Mouse (Mus musculus): Measurements from ENCODE around the gene Epo. TPM values are rescaled to one million over a fixed set of nuclear protein-coding genes. Genes with fewer than 3 reads are reported as not detected.

Epo gene
- polyA plus RNA-seq, 2 experiments = 0.19 to 0.83 TPM

- H3K4me3 ChIP-seq (replicated peaks; ENCODE audit: low read length) = no peak overlapping the region
- no peak for ATAC-seq (ENCODE audit: low FRiP score, low read depth)
These were observed 8.4 kb downstream of the Epo start for GRCm38 (mm10) chr5:137524671-137525070.

GRCm38 (mm10) chr5:137524251-137524515 is 8.9 kb downstream of the Epo start:
- H3K4me3 ChIP-seq (replicated peaks; ENCODE audit: low read length) = no peak overlapping the region
- no peak for TF ChIP-seq POLR2A (IDR thresholded peaks at IDR 0.05; ENCODE audit: borderline replicate concordance, extremely low read depth, insufficient read depth, insufficient read length)
- no peaks in the 10 kb centered on the region for H3K4me1 ChIP-seq (ENCODE audit: control insufficient read depth, insufficient read depth, low read length)
- no peak for ATAC-seq (ENCODE audit: low FRiP score, low read depth)
- no peak overlapping the region for H3K9ac ChIP-seq (ENCODE audit: low read depth, low read length, severe bottlenecking)
- H3K27me3 ChIP-seq (ENCODE audit: control insufficient read depth, insufficient read depth, low read length) = no peaks in the 10 kb centered on the region
- no peak for DNase-seq (ENCODE audit: low spot score)
- 77% methylated on average over 8 of the region's 8 CpGs for WGBS
- no peaks in the 10 kb centered on the region for H3K9me3 ChIP-seq (ENCODE audit: control insufficient read depth, low read length)
- H3K27ac ChIP-seq (replicated peaks; ENCODE audit: low read depth, low read length) = no peak overlapping the region
- H3K36me3 ChIP-seq (ENCODE audit: control insufficient read depth, insufficient read depth, low read length) = peaks cover 100% of the 10 kb centered on the region
- H3K4me2 ChIP-seq (replicated peaks; ENCODE audit: low read depth, low read length, severe bottlenecking) = no peak overlapping the region

More at GRCm38 (mm10) chr5:137524671-137525070, 8.4 kb downstream of the Epo start:
- H3K36me3 ChIP-seq (ENCODE audit: control insufficient read depth, insufficient read depth, low read length) = peaks cover 100% of the 10 kb centered on the region
- no peak overlapping the region for H3K9ac ChIP-seq (ENCODE audit: low read depth, low read length, severe bottlenecking)
- no peak overlapping the region for H3K4me2 ChIP-seq (replicated peaks; ENCODE audit: low read depth, low read length, severe bottlenecking)
- no peak overlapping the region for H3K27ac ChIP-seq (replicated peaks; ENCODE audit: low read depth, low read length)
- no peak for DNase-seq (ENCODE audit: low spot score)
- peaks cover 1% of the 10 kb centered on the region; the same call in 1 of the 2 replicates for H3K4me1 ChIP-seq (ENCODE audit: control insufficient read depth, insufficient read depth, low read length)
- no peak for TF ChIP-seq POLR2A (IDR thresholded peaks at IDR 0.05; ENCODE audit: borderline replicate concordance, extremely low read depth, insufficient read depth, insufficient read length)
- 89% methylated on average over 13 of the region's 13 CpGs for WGBS
- no peaks in the 10 kb centered on the region for H3K27me3 ChIP-seq (ENCODE audit: control insufficient read depth, insufficient read depth, low read length)
- H3K9me3 ChIP-seq (ENCODE audit: control insufficient read depth, low read length) = no peaks in the 10 kb centered on the region

GRCm38 (mm10) chr5:137523396-137524250 is 9.4 kb downstream of the Epo start:
- H3K4me1 ChIP-seq (ENCODE audit: control insufficient read depth, insufficient read depth, low read length) = no peaks in the 10 kb centered on the region
- no peak overlapping the region for H3K27ac ChIP-seq (replicated peaks; ENCODE audit: low read depth, low read length)
- H3K9ac ChIP-seq (ENCODE audit: low read depth, low read length, severe bottlenecking) = no peak overlapping the region
- no peaks in the 10 kb centered on the region for H3K9me3 ChIP-seq (ENCODE audit: control insufficient read depth, low read length)
- no peak for DNase-seq (ENCODE audit: low spot score)
- TF ChIP-seq POLR2A (IDR thresholded peaks at IDR 0.05; ENCODE audit: borderline replicate concordance, extremely low read depth, insufficient read depth, insufficient read length) = no peak
- no peak overlapping the region for H3K4me3 ChIP-seq (replicated peaks; ENCODE audit: low read length)
- no peak overlapping the region for H3K4me2 ChIP-seq (replicated peaks; ENCODE audit: low read depth, low read length, severe bottlenecking)
- no peaks in the 10 kb centered on the region for H3K27me3 ChIP-seq (ENCODE audit: control insufficient read depth, insufficient read depth, low read length)
- ATAC-seq (ENCODE audit: low FRiP score, low read depth) = no peak
- 85% methylated on average over 25 of the region's 25 CpGs for WGBS
- peaks cover 100% of the 10 kb centered on the region for H3K36me3 ChIP-seq (ENCODE audit: control insufficient read depth, insufficient read depth, low read length)

GRCm38 (mm10) chr5:137522711-137523110 is 10.3 kb downstream of the Epo start:
- no peak for DNase-seq (ENCODE audit: low spot score)
- H3K27me3 ChIP-seq (ENCODE audit: control insufficient read depth, insufficient read depth, low read length) = no peaks in the 10 kb centered on the region
- H3K4me1 ChIP-seq (ENCODE audit: control insufficient read depth, insufficient read depth, low read length) = no peaks in the 10 kb centered on the region
- H3K4me3 ChIP-seq (replicated peaks; ENCODE audit: low read length) = no peak overlapping the region
- no peak for TF ChIP-seq POLR2A (IDR thresholded peaks at IDR 0.05; ENCODE audit: borderline replicate concordance, extremely low read depth, insufficient read depth, insufficient read length)
- H3K36me3 ChIP-seq (ENCODE audit: control insufficient read depth, insufficient read depth, low read length) = peaks cover 97% of the 10 kb centered on the region
- H3K27ac ChIP-seq (replicated peaks; ENCODE audit: low read depth, low read length) = no peak overlapping the region
- no peak overlapping the region for H3K9ac ChIP-seq (ENCODE audit: low read depth, low read length, severe bottlenecking)
- no peaks in the 10 kb centered on the region for H3K9me3 ChIP-seq (ENCODE audit: control insufficient read depth, low read length)
- no peak overlapping the region for H3K4me2 ChIP-seq (replicated peaks; ENCODE audit: low read depth, low read length, severe bottlenecking)
- ATAC-seq (ENCODE audit: low FRiP score, low read depth) = no peak
- 75% methylated on average over 9 of the region's 11 CpGs for WGBS

- Histone ChIP-seq H3K27ac (replicated peaks; ENCODE audit: low read depth, low read length) (no peak overlapping the region), H3K9ac (ENCODE audit: low read depth, low read length, severe bottlenecking) (no peak overlapping the region), H3K4me3 (replicated peaks; ENCODE audit: low read length) (no peak overlapping the region), H3K4me1 (ENCODE audit: control insufficient read depth, insufficient read depth, low read length) (no peaks in the 10 kb centered on the region), H3K9me3 (ENCODE audit: control insufficient read depth, low read length) (no peaks in the 10 kb centered on the region), H3K27me3 (ENCODE audit: control insufficient read depth, insufficient read depth, low read length) (no peaks in the 10 kb centered on the region), H3K4me2 (replicated peaks; ENCODE audit: low read depth, low read length, severe bottlenecking) (no peak overlapping the region), H3K36me3 (ENCODE audit: control insufficient read depth, insufficient read depth, low read length) (peaks cover 93% of the 10 kb centered on the region)
- WGBS = 73% methylated on average over 9 of the region's 9 CpGs
- ATAC-seq (ENCODE audit: low FRiP score, low read depth) (no peak), DNase-seq (ENCODE audit: low spot score) (no peak)
- TF ChIP-seq POLR2A (IDR thresholded peaks at IDR 0.05; ENCODE audit: borderline replicate concordance, extremely low read depth, insufficient read depth, insufficient read length) = no peak
These were observed 11.2 kb downstream of the Epo start for GRCm38 (mm10) chr5:137521861-137522260.
